Mouse (Mus musculus) R1 (cell line): ENCODE measurements around the gene Tnfsf13b.

Source experiments
- DNase-seq: peaks from one replicate; pipeline ENCODE4 v3.0.0-alpha.2; 2018; ENCODE audit warnings: low read depth, low spot score

Gene Tnfsf13b

GRCm38 (mm10) chr8:10006156-10006985 lies at the start of gene Tnfsf13b:
Tnfsf13b (plus strand) TSS chr8:10006467.
- peak; percentile 5 for DNase-seq

DNA sequence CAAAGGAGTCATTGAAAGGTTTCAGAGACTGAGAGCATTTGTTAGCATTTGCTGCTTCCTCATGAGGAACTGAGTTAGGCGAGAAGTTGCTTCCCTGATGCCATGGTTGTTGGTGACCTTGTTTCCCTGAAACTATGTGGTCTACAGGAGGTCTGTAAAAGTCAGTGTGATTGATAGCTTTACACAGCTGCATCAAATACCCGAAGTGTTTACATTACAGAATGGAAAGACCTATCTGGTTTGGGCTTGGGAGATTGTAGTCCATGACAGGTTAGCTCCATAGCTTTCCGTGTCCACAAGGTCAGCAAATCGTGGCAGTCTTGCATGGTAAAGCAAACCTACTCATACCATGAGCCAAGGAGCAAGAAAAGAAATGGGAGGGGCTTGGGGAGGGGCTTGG lies 47.9 kb upstream of the Tnfsf13b start:
- no peak for DNase-seq

GRCm38 (mm10) chr8:9959919-9960318 lies 46.3 kb upstream of the Tnfsf13b start:
- DNase-seq, result no peak

GRCm38 (mm10) chr8:9971866-9972265 lies 34.4 kb upstream of the Tnfsf13b start:
- no peak for DNase-seq

DNA sequence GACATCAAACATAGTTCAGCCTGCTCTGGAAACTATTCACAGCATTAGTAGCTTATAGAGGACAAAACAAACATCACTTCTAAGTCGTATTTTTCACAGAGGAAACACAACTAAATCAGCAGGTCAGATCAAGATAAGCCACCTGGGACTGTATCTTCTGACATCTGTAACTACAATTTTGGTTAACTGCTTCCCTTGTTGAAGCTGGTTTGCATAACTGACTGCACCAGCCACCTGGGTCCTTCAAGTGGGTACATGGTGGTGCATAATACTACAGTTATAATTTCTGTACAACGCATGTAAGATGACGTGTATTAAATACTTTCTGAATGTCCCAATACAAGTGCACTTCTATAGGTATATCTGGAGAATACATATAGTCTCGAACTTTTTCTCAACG lies 31.0 kb upstream of the Tnfsf13b start:
- no peak for DNase-seq

GRCm38 (mm10) chr8:9975898-9976611 lies 30.2 kb upstream of the Tnfsf13b start:
- peak; percentile 98 for DNase-seq

- DNase-seq, result peak; percentile 31
Observed at GRCm38 (mm10) chr8:9977016-9977415, 29.3 kb upstream of the Tnfsf13b start.

- DNase-seq, result peak; percentile 97
Observed at GRCm38 (mm10) chr8:9977573-9978314, 28.5 kb upstream of the Tnfsf13b start, which contains the start of the genes Lig4 and Abhd13. Lig4 (minus strand) TSS chr8:9977686. Abhd13 (plus strand) TSS chr8:9977707.

DNA sequence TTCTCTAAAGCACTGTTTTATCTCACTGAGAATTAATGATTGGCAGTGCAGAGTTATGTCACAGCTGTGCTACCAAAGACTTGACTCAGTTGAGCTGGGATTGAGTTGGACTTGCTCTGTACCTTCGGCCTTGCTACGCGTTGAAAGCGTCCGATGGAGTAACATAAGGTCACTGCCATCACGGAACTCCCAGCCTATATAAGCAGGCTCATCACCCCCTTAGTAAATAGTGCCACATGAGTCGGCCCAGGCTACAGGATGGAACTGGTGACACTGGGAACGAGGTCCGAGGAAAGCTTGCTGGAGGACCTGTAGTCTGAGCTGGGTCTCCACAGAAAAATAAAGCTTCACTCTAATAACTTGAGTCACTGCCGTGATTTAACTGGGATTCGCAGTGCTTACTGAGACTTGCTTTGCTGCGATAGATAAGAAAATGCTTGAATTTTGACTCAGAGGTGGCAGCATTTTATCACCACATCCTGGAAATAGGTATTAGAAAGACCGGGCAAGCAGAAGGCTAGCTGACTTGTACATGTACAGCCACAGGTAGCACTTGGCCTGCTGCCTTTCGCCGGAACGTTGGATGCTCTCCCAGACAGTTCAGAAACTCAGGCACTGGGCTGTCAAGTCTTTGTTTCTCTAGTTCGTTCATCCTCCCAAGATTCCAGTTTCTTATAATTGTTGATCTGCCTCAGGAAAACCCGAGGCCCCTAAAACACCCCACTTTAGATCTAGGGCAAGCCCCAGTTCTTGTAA lies 27.6 kb upstream of the Tnfsf13b start:
- no peak for DNase-seq

DNA sequence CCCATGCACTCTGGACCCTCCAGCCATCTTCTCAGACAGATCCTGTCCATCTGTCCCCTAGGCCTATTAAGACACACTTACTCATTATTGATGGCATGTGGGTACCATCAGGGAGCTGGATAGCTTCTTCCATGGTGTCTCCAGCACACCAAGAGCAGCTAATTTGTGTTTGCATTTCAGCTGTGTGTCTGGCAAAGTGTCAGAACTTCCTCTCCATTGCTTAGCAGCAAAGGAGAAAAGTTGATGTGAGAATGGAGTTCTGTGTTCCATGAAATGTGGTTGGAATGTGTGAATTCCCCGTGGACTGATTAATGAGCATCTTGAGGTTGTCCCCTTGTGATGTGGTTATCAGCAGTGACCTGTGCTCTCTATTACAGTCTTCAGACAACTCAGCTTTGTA lies 26.5 kb upstream of the Tnfsf13b start:
- DNase-seq, result no peak

DNA sequence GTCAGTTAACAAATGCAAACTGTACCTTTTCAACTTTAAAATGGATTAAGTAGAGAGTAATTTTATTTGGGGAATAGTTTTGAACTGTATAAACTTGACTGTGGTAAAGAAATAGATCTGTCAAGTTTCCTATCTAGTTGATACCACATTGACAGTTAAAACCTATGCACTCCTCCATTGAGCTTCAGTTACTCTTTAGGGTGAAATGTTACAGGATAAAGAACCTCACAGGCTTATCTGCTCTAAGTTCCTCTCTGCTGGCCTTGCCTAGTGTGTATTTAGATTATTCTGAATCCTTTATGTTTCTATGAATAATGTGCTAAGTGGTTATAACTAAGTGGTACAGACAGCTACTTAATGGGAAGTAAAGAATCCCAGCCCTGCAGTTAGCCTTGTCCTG lies 26.1 kb upstream of the Tnfsf13b start:
- no peak for DNase-seq

- no peak for DNase-seq
Observed at GRCm38 (mm10) chr8:10004115-10004514, 2.2 kb upstream of the Tnfsf13b start.

DNA sequence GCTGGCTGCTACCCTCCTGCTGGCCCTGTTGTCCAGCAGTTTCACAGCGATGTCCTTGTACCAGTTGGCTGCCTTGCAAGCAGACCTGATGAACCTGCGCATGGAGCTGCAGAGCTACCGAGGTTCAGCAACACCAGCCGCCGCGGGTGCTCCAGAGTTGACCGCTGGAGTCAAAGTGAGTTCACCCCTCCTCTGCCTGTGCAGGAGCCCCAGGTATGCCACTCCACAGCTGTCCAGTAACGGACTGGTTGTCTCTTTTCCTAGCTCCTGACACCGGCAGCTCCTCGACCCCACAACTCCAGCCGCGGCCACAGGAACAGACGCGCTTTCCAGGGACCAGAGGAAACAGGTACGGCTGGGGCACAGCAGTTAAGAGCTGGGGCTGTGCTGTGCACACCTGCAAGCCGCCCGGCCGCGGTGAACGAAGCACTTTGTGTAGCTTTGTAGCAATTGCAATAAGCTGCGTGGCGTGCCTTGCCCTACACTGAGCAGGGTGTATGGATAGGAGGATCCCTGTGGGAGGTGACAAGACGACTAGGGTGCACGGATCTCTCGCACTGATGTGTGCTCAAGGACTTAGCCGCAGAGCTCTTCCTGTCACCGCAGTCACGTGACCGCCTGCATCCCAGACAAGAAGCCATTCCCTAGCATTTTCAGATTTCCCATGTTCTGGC lies 856 bp downstream of the Tnfsf13b start:
- DNase-seq, result peak; percentile 80

DNA sequence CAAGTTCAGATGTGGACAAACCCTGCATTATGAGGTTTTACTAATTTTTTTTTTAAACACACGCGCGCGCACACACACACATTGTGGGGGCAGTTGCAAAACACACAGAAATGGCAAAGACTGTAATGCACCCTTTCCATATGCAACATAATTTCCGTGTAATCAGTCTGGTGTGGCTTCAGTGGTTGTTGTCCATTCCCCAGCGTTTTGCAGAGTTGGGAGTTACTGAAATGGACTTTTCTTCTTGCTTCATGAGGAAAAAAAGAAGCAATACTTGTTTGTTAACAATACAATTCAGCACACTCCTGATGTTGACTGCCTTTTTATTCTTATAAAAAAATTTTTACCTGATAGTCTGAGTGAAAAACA lies 1.4 kb downstream of the Tnfsf13b start:
- DNase-seq, result no peak

DNA sequence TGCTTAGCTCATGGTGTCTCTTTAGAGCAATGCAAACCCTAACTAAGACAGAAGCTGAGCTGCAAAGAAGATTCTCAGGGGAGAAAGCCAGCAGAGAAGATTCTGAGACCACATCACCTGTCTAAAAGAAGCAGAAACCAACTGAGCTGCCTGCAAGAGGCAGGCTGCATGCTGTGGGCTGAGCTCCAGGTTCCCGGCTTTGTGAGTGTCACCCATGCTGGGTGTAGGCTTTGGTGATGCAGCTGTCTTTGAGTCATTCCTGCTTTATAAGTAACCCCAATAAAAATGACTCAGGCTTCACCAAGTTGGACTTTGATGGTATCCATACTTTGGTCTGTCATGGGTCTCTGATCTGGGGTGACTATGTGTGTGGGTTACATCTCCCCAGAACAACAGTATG lies 10.0 kb downstream of the Tnfsf13b start:
- DNase-seq, result no peak

- DNase-seq, result no peak
Observed at GRCm38 (mm10) chr8:10017231-10017630, 11.0 kb downstream of the Tnfsf13b start.

DNA sequence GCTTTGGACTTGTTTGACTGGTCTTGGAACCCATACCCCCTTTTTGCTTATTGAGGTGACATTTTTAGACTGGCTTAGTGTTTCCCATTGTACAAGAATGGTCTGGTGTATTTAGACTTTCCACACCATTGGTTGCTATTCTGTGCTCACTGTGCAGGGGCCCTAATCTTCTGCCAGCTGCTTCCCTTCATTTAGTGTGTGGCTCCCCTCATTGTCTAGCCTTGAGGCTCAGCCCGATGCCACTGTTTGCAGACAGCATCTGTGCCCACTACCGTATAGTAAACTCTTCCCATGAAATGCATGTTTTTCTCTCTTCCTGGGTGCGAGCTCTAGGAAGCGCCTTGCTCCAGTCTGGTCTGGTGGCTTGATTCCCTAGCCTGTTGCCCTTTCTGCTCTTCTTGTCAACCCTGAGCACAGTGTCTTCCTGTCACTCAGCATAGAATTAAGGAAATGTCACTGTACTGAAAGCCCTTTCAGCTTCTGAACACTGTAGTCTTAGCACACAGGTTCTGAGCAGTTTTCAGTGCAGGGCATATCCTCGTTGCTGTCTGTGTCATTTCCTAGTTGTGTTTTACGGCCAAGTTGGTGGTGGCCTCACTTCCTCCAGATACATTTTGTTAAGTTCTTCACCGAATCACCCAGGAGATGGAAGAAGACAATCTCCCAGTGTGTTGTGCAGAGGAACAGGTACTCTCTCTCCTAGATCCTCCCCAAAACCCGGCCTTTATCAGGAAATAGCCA lies 24.2 kb downstream of the Tnfsf13b start:
- no peak for DNase-seq

GRCm38 (mm10) chr8:10031177-10031576 lies 24.9 kb downstream of the Tnfsf13b start:
- no peak for DNase-seq

DNA sequence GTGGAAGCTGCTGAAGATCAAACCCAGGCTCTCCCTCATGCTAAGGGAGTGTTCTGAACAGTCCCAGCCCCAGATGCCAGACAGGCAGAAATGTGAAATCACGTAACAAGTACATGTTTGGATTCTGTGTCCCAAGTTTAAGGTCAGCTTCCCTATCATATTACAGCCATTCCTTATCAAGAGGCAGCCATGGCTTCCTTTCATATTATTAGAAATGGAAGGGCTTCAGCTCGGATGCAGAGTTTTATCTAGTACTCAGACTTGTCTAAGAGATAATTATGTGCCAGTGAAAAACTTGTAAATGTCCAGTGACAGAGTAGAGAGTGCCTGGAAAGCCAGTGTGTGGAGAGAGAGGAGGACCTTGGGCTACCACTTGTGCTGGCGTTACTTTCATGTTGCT lies 34.6 kb downstream of the Tnfsf13b start:
- no peak for DNase-seq

DNA sequence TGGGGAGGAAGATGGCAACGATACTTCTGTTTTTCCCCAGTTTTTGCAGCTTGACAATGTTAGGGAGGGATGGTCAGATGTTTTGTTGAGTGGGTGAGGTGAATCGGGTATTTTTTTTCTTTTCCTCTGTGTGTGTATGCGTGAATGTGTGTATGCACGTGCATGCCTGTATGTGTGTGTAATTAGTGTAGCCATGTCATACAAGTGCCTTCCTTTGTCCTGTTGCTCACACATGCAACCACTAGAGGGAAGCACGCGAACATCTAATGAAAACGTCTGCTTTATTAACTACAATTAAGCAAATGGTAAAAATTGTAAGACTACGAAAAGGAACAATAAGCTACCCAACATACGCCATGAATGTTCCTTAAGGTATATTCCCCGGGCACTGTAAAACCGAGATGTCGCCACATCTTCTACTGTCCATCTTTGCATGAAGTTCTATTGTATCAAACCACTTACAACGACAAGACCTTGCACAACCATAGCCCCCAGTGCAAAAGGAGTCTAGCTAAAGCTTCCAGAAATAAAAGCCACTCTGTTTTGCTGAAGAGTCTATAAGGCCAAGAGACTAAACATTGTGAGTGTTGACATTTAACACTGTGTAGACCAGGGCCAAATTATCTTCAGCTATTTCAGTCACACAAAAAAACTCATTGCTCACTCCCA lies 37.7 kb downstream of the Tnfsf13b start:
- peak; percentile 20 for DNase-seq
